Mouse (Mus musculus) C2C12 (cell line): ENCODE data around the gene Cpm.

Source experiments
- CTCF ChIP-seq: IDR thresholded peaks from one replicate; pipeline ENCODE4 v1.5.1; 2011; ENCODE audit not compliant: control insufficient read depth, insufficient read depth, insufficient read length
- MYOD1 ChIP-seq: IDR thresholded peaks from one replicate; pipeline ENCODE4 v1.6.1; 2011; ENCODE audit warnings: low read depth; ENCODE audit not compliant: control insufficient read depth, insufficient read length

DNA sequence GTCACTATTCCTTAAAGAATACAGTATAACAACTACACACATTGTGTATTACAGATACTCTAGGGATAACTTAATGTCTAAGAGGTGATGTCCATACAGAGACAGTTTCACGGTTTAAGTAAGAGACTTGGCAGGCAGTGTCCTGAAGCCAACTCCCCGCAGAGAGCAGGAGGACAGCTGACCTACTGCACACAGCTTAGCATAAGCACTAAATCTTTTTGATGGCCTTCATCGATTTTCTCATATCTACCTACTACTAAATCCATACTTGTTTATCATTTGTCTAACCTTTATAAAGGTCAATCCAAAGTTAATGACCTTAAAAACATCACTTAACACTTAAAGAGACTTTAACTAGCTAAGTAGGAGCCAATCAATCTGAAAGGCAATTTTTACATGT lies 74.2 kb downstream of the Cpm start:
- no peak for TF ChIP-seq CTCF
- TF ChIP-seq MYOD1: no peak
